Mouse (Mus musculus) small intestine, adult 2 months (tissue): ENCODE measurements around the gene Nrxn1.

Experiments
- CTCF ChIP-seq: fragments of 200-500 bp; IDR thresholded peaks from 2 replicates; pipeline ENCODE4 v1.5.1; 2012; ENCODE audit warnings: low read depth, mild to moderate bottlenecking, control low read depth, inconsistent platforms, low read length, moderate library complexity, mixed read lengths; ENCODE audit not compliant: insufficient replicate concordance, insufficient read length; ENCODE audit errors: extremely low read depth
- POLR2A ChIP-seq: fragments of 200-500 bp; IDR thresholded peaks from 2 replicates; pipeline ENCODE4 v1.6.1; 2012; ENCODE audit warnings: low read depth, mild to moderate bottlenecking, control low read depth, inconsistent platforms, low read length, moderate library complexity

DNA sequence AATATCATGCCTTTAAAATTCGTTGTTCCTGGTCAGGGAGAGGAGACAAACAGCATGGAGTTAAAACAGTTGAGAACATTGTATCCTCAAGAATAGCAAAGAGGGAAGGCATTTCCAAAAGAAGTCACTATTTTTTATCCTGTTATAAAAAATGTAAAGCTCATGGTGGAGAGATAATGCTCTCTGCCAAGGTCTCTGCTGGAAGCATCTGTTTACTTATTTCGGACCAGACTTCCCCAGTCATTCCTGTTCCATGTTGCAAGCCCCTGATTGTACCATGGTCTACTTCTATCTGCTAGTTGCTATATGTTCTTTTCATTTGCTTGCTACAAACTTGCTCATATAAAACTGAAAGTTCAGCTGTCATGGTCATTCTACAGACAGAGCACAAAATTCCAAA, 137.7 kb downstream of the Nrxn1 start:
- TF ChIP-seq POLR2A = no peak
- TF ChIP-seq CTCF = no peak
